Mouse (Mus musculus): ENCODE results near the gene Ace. TPM values are rescaled to one million over a fixed set of nuclear protein-coding genes. Genes with fewer than 3 reads are reported as not detected.
A peak's percentile ranks its signal among the peaks of the same experiment; 100 is the strongest.

Gene Ace
- total and polyA plus RNA-seq, 3 experiments: 18.8 to 42.1 (median 23.7) TPM

DNA sequence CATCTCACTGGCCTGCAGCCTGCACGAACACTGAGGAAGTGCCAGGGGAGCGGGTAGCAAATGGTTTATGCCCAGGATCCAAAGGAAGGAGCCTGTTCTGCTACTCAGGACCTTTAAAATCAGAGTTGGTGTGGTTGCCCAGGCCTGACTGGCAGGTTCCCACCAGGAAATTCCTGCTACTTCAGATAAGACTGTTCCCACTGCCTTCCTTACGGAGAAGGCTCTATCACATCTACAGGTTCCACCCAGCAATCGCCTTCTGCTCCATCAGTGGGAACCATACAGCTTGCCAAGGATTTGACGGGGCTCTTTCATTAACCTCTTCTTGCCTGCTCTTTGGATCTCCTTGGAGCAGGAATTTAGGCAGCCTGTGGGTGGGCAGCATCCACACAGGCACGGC is 19.7 kb downstream of the Ace start:
- Histone ChIP-seq H3K36me3 (ENCODE audit: control insufficient read depth, insufficient read depth, low read length) (no peaks in the 10 kb centered on the region), H3K4me3 (no peak overlapping the region), H3K79me2 (replicated peaks; ENCODE audit: control insufficient read depth, insufficient read depth, low read length) (no peaks in the 10 kb centered on the region), H3K27me3 (ENCODE audit: control insufficient read depth, insufficient read depth, low read length) (no peaks in the 10 kb centered on the region), H3K9ac (ENCODE audit: low read depth, low read length) (no peak overlapping the region), H3K4me1 (ENCODE audit: control insufficient read depth, insufficient read depth, low read length) (no peaks in the 10 kb centered on the region), H3K27ac (no peak overlapping the region)
- DNase-seq: no peak
- 35% methylated on average over 6 of the region's 6 CpGs for WGBS
- TF ChIP-seq POLR2A (IDR thresholded peaks at IDR 0.05; ENCODE audit: insufficient read depth, low read depth, low read length) (no peak), CTCF (IDR thresholded peaks at IDR 0.05) (no peak), EP300 (IDR thresholded peaks at IDR 0.05; ENCODE audit: insufficient read depth, low read depth, low read length) (no peak)
- intact Hi-C loops (cut with DNase I): no loop called here

GRCm38 (mm10) chr11:105989446-105989845 is 21.7 kb downstream of the Ace start:
- Histone ChIP-seq H3K27ac (no peak overlapping the region), H3K9ac (ENCODE audit: low read depth, low read length) (no peak overlapping the region), H3K79me2 (replicated peaks; ENCODE audit: control insufficient read depth, insufficient read depth, low read length) (no peaks in the 10 kb centered on the region), H3K4me3 (no peak overlapping the region), H3K36me3 (ENCODE audit: control insufficient read depth, insufficient read depth, low read length) (no peaks in the 10 kb centered on the region), H3K27me3 (ENCODE audit: control insufficient read depth, insufficient read depth, low read length) (no peaks in the 10 kb centered on the region), H3K4me1 (ENCODE audit: control insufficient read depth, insufficient read depth, low read length) (no peaks in the 10 kb centered on the region)
- DNase-seq: no peak
- intact Hi-C loops (cut with DNase I): no loop called here
- 68% methylated on average over 6 of the region's 6 CpGs for WGBS
- TF ChIP-seq CTCF (IDR thresholded peaks at IDR 0.05) (no peak), EP300 (IDR thresholded peaks at IDR 0.05; ENCODE audit: insufficient read depth, low read depth, low read length) (no peak), POLR2A (IDR thresholded peaks at IDR 0.05; ENCODE audit: insufficient read depth, low read depth, low read length) (no peak)

DNA sequence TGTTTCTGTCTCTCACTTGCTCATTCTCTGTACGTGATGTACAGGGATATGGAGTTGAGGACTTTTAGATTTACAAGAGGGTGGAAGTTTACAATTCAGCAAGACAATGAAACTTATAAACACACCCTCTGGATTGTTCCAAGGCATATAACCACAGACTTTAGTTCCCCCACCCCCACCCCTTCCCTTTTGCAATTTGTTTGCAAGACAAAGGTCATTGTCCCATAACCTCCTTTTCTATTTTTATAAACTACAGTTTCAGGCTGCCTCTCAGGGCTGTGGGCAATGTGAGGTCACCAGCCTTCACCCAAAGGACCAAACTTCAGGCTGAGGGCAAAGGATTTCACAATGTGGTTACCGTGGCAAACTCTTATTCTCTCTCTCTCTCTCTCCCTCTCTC is 22.5 kb downstream of the Ace start:
- no peaks in the 10 kb centered on the region for H3K4me1 ChIP-seq (ENCODE audit: control insufficient read depth, insufficient read depth, low read length)
- 51% methylated on average over 2 of the region's 2 CpGs for WGBS
- TF ChIP-seq POLR2A (IDR thresholded peaks at IDR 0.05; ENCODE audit: insufficient read depth, low read depth, low read length) (no peak), EP300 (IDR thresholded peaks at IDR 0.05; ENCODE audit: insufficient read depth, low read depth, low read length) (no peak), CTCF (IDR thresholded peaks at IDR 0.05) (no peak)
- intact Hi-C loops (cut with DNase I): no loop called here
- H3K4me3 ChIP-seq: no peak overlapping the region
- H3K27me3 ChIP-seq (ENCODE audit: control insufficient read depth, insufficient read depth, low read length): no peaks in the 10 kb centered on the region
- no peak overlapping the region for H3K9ac ChIP-seq (ENCODE audit: low read depth, low read length)
- no peak for DNase-seq
- H3K36me3 ChIP-seq (ENCODE audit: control insufficient read depth, insufficient read depth, low read length): no peaks in the 10 kb centered on the region
- H3K79me2 ChIP-seq (replicated peaks; ENCODE audit: control insufficient read depth, insufficient read depth, low read length): no peaks in the 10 kb centered on the region
- no peak overlapping the region for H3K27ac ChIP-seq

DNA sequence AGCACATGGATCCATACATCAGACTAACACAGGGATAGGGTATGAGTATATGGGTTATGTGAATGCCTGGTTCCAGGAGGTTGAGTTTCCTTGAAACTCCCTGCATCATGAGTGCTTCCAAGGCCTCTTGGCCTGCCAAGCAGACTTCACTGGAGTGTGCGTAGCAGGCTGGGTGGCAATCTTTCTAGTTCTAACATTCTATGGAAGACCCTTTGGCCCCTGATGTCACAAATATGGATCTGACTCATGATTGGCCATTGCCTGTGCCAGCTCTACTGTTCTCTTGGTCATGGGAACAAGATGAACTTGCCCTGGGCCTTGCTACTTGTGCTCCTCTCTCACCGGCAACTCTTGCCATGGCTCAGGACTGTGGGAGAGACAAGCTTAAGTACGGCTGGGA is 26.6 kb downstream of the Ace start, which contains the start of gene Ace3:
Gene Ace3 (plus strand): TSS at position 301 of the 400 bp plus-strand sequence.
- no peak within 1 kb of the TSS for H3K4me3 ChIP-seq
- H3K9ac ChIP-seq (ENCODE audit: low read depth, low read length): no peak within 1 kb of the TSS
- no peaks in the 10 kb centered on the region for H3K4me1 ChIP-seq (ENCODE audit: control insufficient read depth, insufficient read depth, low read length)
- H3K27me3 ChIP-seq (ENCODE audit: control insufficient read depth, insufficient read depth, low read length): no peaks in the 10 kb centered on the region
- WGBS: 90% methylated on average over 3 of the region's 3 CpGs
- no peak within 1 kb of the TSS for H3K27ac ChIP-seq
- DNase-seq: no peak
- intact Hi-C loops (cut with DNase I): no loop called here
- no peaks in the 10 kb centered on the region for H3K79me2 ChIP-seq (replicated peaks; ENCODE audit: control insufficient read depth, insufficient read depth, low read length)
- no peaks in the 10 kb centered on the region for H3K36me3 ChIP-seq (ENCODE audit: control insufficient read depth, insufficient read depth, low read length)
- TF ChIP-seq EP300 (IDR thresholded peaks at IDR 0.05; ENCODE audit: insufficient read depth, low read depth, low read length): no peak
- TF ChIP-seq CTCF (IDR thresholded peaks at IDR 0.05): no peak
- TF ChIP-seq POLR2A (IDR thresholded peaks at IDR 0.05; ENCODE audit: insufficient read depth, low read depth, low read length): no peak

DNA sequence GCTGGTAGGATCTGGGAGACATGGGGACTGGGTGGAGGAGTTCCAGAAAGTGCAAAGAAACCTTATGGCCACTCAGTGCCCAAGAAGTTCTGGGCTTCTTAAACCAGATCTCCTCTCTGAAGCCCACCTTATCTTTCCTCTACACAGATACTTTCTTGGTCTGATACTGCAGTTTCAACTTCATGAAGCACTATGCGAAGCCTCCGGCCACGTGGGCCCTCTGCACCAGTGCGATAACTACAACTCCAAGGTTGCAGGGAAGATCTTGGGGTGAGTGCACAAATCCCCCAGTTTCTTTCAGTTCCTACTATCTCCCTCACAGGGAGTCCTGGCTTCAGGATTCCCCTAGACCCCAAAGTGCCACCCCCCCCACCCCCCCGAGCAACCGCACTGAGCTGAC is 32.3 kb downstream of the Ace start:
- H3K4me1 ChIP-seq (ENCODE audit: control insufficient read depth, insufficient read depth, low read length): no peaks in the 10 kb centered on the region
- WGBS: 85% methylated on average over 6 of the region's 6 CpGs
- TF ChIP-seq EP300 (IDR thresholded peaks at IDR 0.05; ENCODE audit: insufficient read depth, low read depth, low read length) (no peak), POLR2A (IDR thresholded peaks at IDR 0.05; ENCODE audit: insufficient read depth, low read depth, low read length) (no peak), CTCF (IDR thresholded peaks at IDR 0.05) (no peak)
- DNase-seq: no peak
- intact Hi-C loops (cut with DNase I): loop anchor here (2.0 kb wide), 1 partner anchor 27 kb away; no protein-coding TSS in a partner anchor
- no peaks in the 10 kb centered on the region for H3K79me2 ChIP-seq (replicated peaks; ENCODE audit: control insufficient read depth, insufficient read depth, low read length)
- H3K36me3 ChIP-seq (ENCODE audit: control insufficient read depth, insufficient read depth, low read length): no peaks in the 10 kb centered on the region
- H3K4me3 ChIP-seq: no peak overlapping the region
- H3K9ac ChIP-seq (ENCODE audit: low read depth, low read length): no peak overlapping the region
- H3K27ac ChIP-seq: no peak overlapping the region
- H3K27me3 ChIP-seq (ENCODE audit: control insufficient read depth, insufficient read depth, low read length): no peaks in the 10 kb centered on the region

DNA sequence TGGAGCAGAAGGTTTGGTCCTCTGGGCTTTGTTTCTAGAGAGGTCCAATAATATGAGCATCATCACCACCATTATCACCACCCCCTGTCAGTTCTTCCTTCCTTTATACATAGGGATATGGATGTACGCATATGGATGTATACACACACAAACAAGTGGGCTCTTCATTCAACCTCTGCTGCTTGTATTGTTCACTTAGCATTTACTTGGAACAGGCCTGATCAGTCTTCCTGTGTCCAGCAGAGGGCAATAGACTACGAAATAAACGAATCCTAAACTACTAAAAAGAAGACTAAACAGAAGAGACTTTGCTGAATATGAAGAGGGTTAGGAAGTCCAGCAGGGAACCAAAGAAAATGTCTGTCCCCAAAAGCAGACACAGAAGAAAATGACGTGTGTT is 34.0 kb downstream of the Ace start:
- DNase-seq: no peak
- H3K4me1 ChIP-seq (ENCODE audit: control insufficient read depth, insufficient read depth, low read length): no peaks in the 10 kb centered on the region
- intact Hi-C loops (cut with DNase I): loop anchor here (2.0 kb wide), 1 partner anchor 25 kb away; no protein-coding TSS in a partner anchor
- no peaks in the 10 kb centered on the region for H3K27me3 ChIP-seq (ENCODE audit: control insufficient read depth, insufficient read depth, low read length)
- no peak overlapping the region for H3K9ac ChIP-seq (ENCODE audit: low read depth, low read length)
- no peaks in the 10 kb centered on the region for H3K79me2 ChIP-seq (replicated peaks; ENCODE audit: control insufficient read depth, insufficient read depth, low read length)
- no peaks in the 10 kb centered on the region for H3K36me3 ChIP-seq (ENCODE audit: control insufficient read depth, insufficient read depth, low read length)
- TF ChIP-seq EP300 (IDR thresholded peaks at IDR 0.05; ENCODE audit: insufficient read depth, low read depth, low read length): no peak
- no peak for TF ChIP-seq POLR2A (IDR thresholded peaks at IDR 0.05; ENCODE audit: insufficient read depth, low read depth, low read length)
- peak; percentile 80 for TF ChIP-seq CTCF (IDR thresholded peaks at IDR 0.05)
- H3K27ac ChIP-seq: no peak overlapping the region
- WGBS: 25% methylated on average over 4 of the region's 4 CpGs
- no peak overlapping the region for H3K4me3 ChIP-seq
